Mouse (Mus musculus): ENCODE results near the gene Cux1.

GRCm38 (mm10) chr5:136500307-136500871 is 66.9 kb downstream of the Cux1 start:
- no peak for TF ChIP-seq CTCF (IDR thresholded peaks at IDR 0.05; ENCODE audit: low read depth, low read length)
- no peak for TF ChIP-seq POLR2A (IDR thresholded peaks at IDR 0.05; ENCODE audit: borderline replicate concordance, low read depth, low read length)
